Mouse (Mus musculus) cerebellum, adult (tissue): Measurements from ENCODE around the gene Ascl1.

ENCODE experiments used
- ATAC-seq: cut with Nextera tagmentation; 2 replicates; pipeline ENCODE4 v1.9.2; 2017; ENCODE audit warnings: mild to moderate bottlenecking, moderate library complexity, mixed read lengths; ENCODE audit not compliant: insufficient number of reproducible peaks, low FRiP score, low TSS enrichment

Ascl1 gene

DNA sequence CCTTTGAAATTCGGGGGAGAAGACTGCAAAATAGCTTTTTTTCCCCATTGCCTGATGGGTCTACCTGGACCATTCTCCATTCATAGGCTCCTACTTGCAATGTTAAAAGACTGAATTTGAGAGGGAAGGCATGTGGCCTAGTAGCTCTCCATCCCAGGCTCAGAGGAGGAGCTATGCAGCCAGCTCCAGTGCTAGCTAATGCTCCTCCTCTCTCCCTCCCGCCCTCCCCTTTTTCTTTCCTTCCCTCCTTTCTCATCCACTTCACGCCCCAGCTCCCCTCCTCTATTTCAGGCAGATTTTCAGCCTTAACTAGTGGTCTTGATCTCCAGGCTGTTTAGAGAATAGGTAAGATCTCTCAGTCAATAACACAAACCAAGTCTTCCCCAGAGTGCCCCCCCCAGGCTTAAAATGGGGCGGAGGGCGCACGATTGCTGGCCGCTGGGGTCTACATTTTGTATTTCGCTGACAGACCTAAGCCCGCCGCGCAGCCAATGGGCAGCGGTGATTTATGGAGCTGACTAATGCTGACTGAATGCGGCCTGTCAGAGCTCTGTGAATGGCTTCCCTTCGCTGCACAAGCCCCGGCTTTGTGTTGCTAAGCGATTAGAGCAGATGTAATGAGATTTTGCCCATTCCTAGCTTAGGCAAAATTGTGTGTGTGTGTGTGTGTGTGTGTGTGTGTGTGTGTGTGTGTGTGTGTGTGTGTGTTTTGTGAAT lies 4.9 kb downstream of the Ascl1 start:
- ATAC-seq: no peak

- ATAC-seq: peak; percentile 43; the same call in 1 of the 2 replicates
These were observed 7.5 kb downstream of the Ascl1 start for GRCm38 (mm10) chr10:87485721-87486620.

DNA sequence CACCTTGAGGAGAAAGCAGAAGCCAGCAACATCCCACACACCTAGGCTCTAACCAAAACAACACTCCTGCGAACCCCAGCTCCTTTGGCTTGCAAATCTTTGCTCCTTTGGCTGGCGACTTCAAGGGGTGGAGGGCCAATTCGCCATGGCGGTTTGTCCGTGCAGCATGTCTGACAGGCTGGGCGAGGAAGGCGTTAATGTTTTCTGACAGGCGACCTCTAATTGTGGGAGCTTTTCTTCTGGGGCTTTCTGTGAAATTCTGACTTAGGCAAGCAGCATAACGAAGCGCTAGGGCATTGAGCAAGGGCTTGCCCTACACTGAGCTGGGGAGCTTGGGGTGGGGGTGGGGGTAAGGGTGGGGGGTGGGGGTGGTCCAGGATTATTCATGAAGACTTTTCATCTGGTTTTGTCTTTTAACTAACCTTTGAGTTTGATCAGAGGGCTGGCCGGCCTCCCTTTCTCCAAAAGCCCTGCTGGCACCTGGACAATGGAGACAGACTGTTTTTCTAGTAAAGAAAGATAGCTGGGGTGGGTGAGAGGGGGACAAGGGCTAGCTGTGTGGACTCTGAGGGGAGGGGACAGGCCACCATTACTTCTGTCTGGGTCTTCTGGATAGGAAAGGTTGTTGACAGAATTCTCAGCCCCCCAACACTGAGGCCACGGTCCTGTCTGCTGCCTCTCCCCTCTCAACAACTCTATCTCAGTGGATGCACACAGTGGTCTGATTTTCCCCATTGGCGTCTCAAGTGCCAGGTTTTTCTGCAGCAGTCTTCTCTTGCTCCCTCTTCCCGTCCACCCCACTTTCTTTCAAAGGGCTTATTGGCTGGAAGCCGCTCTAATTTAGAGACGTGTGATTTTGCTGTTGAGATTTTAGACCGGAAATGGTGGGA lies 8.4 kb downstream of the Ascl1 start:
- ATAC-seq: no peak

- ATAC-seq: no peak
These were observed 15.6 kb downstream of the Ascl1 start for GRCm38 (mm10) chr10:87477895-87478294.

GRCm38 (mm10) chr10:87474971-87475370 lies 18.5 kb downstream of the Ascl1 start:
- no peak for ATAC-seq

GRCm38 (mm10) chr10:87473475-87474131 lies 19.9 kb downstream of the Ascl1 start:
- ATAC-seq: no peak

- no peak for ATAC-seq
These were observed 42.7 kb downstream of the Ascl1 start for GRCm38 (mm10) chr10:87450777-87451176.

GRCm38 (mm10) chr10:87449368-87449767 lies 44.1 kb downstream of the Ascl1 start:
- ATAC-seq: no peak

DNA sequence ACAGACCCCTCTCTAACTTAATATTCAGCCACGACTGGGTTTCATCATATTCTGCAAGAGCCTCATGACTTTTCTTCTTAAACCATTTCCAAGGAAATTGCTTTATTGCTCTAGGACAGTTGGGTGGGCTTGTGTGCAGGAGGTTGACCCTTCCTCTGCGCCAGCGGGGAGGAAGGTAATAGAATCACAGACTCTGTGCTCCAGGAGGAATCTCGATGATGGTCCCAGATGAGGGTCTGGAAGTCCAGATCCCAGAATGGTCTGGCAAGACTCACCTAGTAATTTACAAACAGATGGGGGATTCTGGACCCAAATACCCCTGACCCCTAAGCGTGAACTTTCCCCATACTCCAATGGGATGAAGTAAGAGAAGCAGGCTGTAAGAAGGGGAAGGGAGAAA lies 45.2 kb downstream of the Ascl1 start:
- ATAC-seq: no peak

- ATAC-seq: no peak
These were observed 45.7 kb downstream of the Ascl1 start for GRCm38 (mm10) chr10:87447754-87448095.

DNA sequence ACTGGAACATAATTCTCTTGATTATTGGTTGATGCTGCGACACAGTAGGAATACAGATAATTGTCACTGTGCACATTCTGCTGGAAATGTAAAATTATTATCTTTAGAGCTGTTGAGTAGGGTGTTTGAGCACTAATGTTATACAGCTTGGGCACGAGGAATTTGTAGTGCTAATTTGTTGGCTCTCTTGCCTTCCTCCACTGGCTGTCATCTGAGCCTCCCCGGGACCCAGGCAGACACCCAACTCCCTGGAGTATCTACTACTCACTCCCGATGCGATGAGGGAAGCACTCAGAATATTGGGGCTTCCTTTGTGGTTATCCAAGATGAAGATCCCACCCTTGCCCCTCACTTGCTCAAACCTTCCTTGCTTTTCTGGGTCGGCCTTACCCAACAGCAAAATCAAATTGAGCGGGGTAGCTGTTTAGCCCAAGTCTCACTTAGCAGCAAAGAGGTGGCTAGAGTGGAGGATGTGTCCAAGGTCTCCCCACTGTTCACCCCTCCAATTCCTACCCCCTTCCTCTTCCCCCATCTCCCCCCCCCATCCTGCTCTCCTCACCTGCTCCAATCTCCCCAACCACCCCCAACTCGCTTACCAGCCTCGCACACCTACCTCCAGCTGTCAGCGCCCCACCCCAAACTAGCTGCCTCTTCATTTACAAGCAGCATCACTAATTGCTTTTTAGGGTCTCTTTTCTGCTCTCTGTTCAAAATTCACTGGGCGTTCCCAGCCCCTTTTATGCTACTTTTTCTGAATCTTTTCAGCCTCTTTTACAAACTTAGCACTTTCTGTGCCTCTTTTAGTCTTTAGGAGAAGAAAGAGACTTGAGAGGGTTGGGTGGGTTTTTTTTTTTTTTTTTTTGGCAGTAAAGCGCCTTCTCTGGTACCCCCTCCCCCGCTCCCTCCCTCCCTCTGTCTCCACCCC lies 46.4 kb downstream of the Ascl1 start:
- no peak for ATAC-seq

GRCm38 (mm10) chr10:87446139-87446828 lies 47.2 kb downstream of the Ascl1 start:
- ATAC-seq: no peak
